Mouse (Mus musculus) neural tube, embryonic 12.5 days (tissue): ENCODE measurements around the gene Ccnf. TPM values are rescaled to one million over a fixed set of nuclear protein-coding genes. Genes with fewer than 3 reads are reported as not detected.

ENCODE experiments used
- ATAC-seq: fragments of 200-750 bp; cut with Nextera tagmentation; 2 replicates; pipeline ENCODE4 v1.8.0; 2017; ENCODE audit warnings: low read depth, mild to moderate bottlenecking, moderate TSS enrichment, moderate library complexity; ENCODE audit not compliant: low FRiP score
- H3K27ac ChIP-seq: fragments of 300-500 bp; sonication (generic); 2 replicates; pipeline ENCODE4 v1.5.1; 2016
- H3K27me3 ChIP-seq: fragments of 300-500 bp; sonication (generic); replicated peaks from 2 replicates; pipeline ENCODE4 v1.6.1; 2016; ENCODE audit warnings: mild to moderate bottlenecking
- H3K36me3 ChIP-seq: fragments of 300-500 bp; sonication (generic); 2 replicates; pipeline ENCODE4 v1.6.1; 2016; ENCODE audit warnings: mild to moderate bottlenecking
- H3K4me1 ChIP-seq: fragments of 300-500 bp; sonication (generic); 2 replicates; pipeline ENCODE4 v1.6.1; 2016
- H3K4me2 ChIP-seq: fragments of 300-500 bp; sonication (generic); replicated peaks from 2 replicates; pipeline ENCODE4 v1.6.1; 2016; ENCODE audit warnings: mild to moderate bottlenecking
- H3K4me3 ChIP-seq: fragments of 300-500 bp; sonication (generic); 2 replicates; pipeline ENCODE4 v1.5.1; 2016
- H3K9ac ChIP-seq: fragments of 300-500 bp; sonication (generic); 2 replicates; pipeline ENCODE4 v1.6.1; 2016; ENCODE audit warnings: mild to moderate bottlenecking
- H3K9me3 ChIP-seq: fragments of 300-500 bp; sonication (generic); 2 replicates; pipeline ENCODE4 v1.6.1; 2016; ENCODE audit warnings: mild to moderate bottlenecking
- WGBS: fragments of 180-500 bp; shearing (Covaris S2); methylation state at CpG from one replicate; pipeline ENCODE4 v1.1.7; 2016; 5-methylcytosine and 5-hydroxymethylcytosine counted together
- polyA plus RNA-seq: library from polyadenylated mRNA; unstranded; fragments of >200 nt; fragmentation: Nextera tagmentation; extraction: Ambion mirVana; gene quantifications from 2 replicates; pipeline ENCODE4 v1.2.1, GENCODE M21; 2016

Gene Ccnf
- polyA plus RNA-seq, 1 experiment from 2014 or later: 53.5 TPM

GRCm38 (mm10) chr17:24252329-24252728 is 1.0 kb upstream of the Ccnf start:
- 95% methylated on average over 2 of the region's 2 CpGs for WGBS
- no peak for ATAC-seq
- H3K4me3 ChIP-seq: no peak overlapping the region

GRCm38 (mm10) chr17:24250988-24251319 is 330 bp downstream of the Ccnf start:
- Histone ChIP-seq H3K9ac (peak overlapping the region; percentile 72), H3K4me2 (peak overlapping the region; percentile 73), H3K27me3 (no peaks in the 10 kb centered on the region), H3K36me3 (peaks cover 25% of the 10 kb centered on the region), H3K27ac (no peak overlapping the region), H3K9me3 (no peaks in the 10 kb centered on the region), H3K4me1 (peaks cover 12% of the 10 kb centered on the region), H3K4me3 (peak overlapping the region; percentile 61)
- no peak for ATAC-seq
- under 1% methylated on average over 32 of the region's 32 CpGs for WGBS

More at GRCm38 (mm10) chr17:24252329-24252728, 1.0 kb upstream of the Ccnf start:
- H3K9me3 ChIP-seq: no peaks in the 10 kb centered on the region
- no peaks in the 10 kb centered on the region for H3K27me3 ChIP-seq
- no peak overlapping the region; the same call in 1 of the 2 replicates for H3K4me2 ChIP-seq
- H3K27ac ChIP-seq: no peak overlapping the region
- no peak overlapping the region for H3K9ac ChIP-seq
- H3K36me3 ChIP-seq: peaks cover 15% of the 10 kb centered on the region
- peaks cover 12% of the 10 kb centered on the region for H3K4me1 ChIP-seq

- no peak overlapping the region for H3K4me2 ChIP-seq
- H3K9ac ChIP-seq: no peak overlapping the region
- H3K36me3 ChIP-seq: peaks cover 42% of the 10 kb centered on the region
- H3K9me3 ChIP-seq: no peaks in the 10 kb centered on the region
- no peaks in the 10 kb centered on the region for H3K27me3 ChIP-seq
- ATAC-seq: no peak
- H3K4me3 ChIP-seq: no peak overlapping the region
- WGBS: 94% methylated on average over 2 of the region's 2 CpGs
- H3K27ac ChIP-seq: no peak overlapping the region
- H3K4me1 ChIP-seq: peaks cover 12% of the 10 kb centered on the region
Measured at GRCm38 (mm10) chr17:24248641-24249040, 2.6 kb downstream of the Ccnf start.

- H3K4me3 ChIP-seq: no peak overlapping the region
- WGBS: 96% methylated on average over 8 of the region's 8 CpGs
Measured at GRCm38 (mm10) chr17:24244061-24244460, 7.2 kb downstream of the Ccnf start.

GRCm38 (mm10) chr17:24243311-24243969 is 7.8 kb downstream of the Ccnf start:
- H3K4me2 ChIP-seq: no peak overlapping the region
- no peak overlapping the region for H3K9ac ChIP-seq
- no peak for ATAC-seq
- peaks cover 88% of the 10 kb centered on the region for H3K36me3 ChIP-seq
- 88% methylated on average over 4 of the region's 4 CpGs for WGBS
- no peak overlapping the region for H3K4me3 ChIP-seq
- no peaks in the 10 kb centered on the region for H3K4me1 ChIP-seq
- H3K9me3 ChIP-seq: no peaks in the 10 kb centered on the region
- no peak overlapping the region for H3K27ac ChIP-seq
- no peaks in the 10 kb centered on the region for H3K27me3 ChIP-seq

More at GRCm38 (mm10) chr17:24244061-24244460, 7.2 kb downstream of the Ccnf start:
- no peaks in the 10 kb centered on the region for H3K27me3 ChIP-seq
- H3K9ac ChIP-seq: no peak overlapping the region
- H3K4me1 ChIP-seq: no peaks in the 10 kb centered on the region
- H3K4me2 ChIP-seq: no peak overlapping the region
- no peak overlapping the region for H3K27ac ChIP-seq
- ATAC-seq: no peak
- peaks cover 88% of the 10 kb centered on the region for H3K36me3 ChIP-seq
- no peaks in the 10 kb centered on the region for H3K9me3 ChIP-seq

- ATAC-seq: no peak
- no peak overlapping the region for H3K27ac ChIP-seq
- no peak overlapping the region for H3K4me2 ChIP-seq
- no peak overlapping the region for H3K9ac ChIP-seq
- no peak overlapping the region for H3K4me3 ChIP-seq
- no peaks in the 10 kb centered on the region for H3K9me3 ChIP-seq
- H3K36me3 ChIP-seq: peaks cover 95% of the 10 kb centered on the region
- no peaks in the 10 kb centered on the region for H3K4me1 ChIP-seq
- no peaks in the 10 kb centered on the region for H3K27me3 ChIP-seq
- WGBS: 94% methylated on average over 7 of the region's 7 CpGs
Measured at GRCm38 (mm10) chr17:24236921-24237320, 14.4 kb downstream of the Ccnf start.

GRCm38 (mm10) chr17:24236479-24236878 is 14.8 kb downstream of the Ccnf start:
- H3K27ac ChIP-seq: no peak overlapping the region
- 96% methylated on average over 1 of the region's 1 CpGs for WGBS
- no peak overlapping the region for H3K4me2 ChIP-seq
- peaks cover 95% of the 10 kb centered on the region for H3K36me3 ChIP-seq
- H3K9me3 ChIP-seq: no peaks in the 10 kb centered on the region
- no peaks in the 10 kb centered on the region for H3K4me1 ChIP-seq
- H3K27me3 ChIP-seq: no peaks in the 10 kb centered on the region
- H3K4me3 ChIP-seq: no peak overlapping the region
- no peak for ATAC-seq
- no peak overlapping the region for H3K9ac ChIP-seq

- no peak for ATAC-seq
- Histone ChIP-seq H3K4me3 (no peak overlapping the region), H3K4me1 (no peaks in the 10 kb centered on the region), H3K27ac (no peak overlapping the region), H3K36me3 (peaks cover 92% of the 10 kb centered on the region), H3K9ac (no peak overlapping the region), H3K27me3 (no peaks in the 10 kb centered on the region), H3K4me2 (no peak overlapping the region), H3K9me3 (no peaks in the 10 kb centered on the region)
- WGBS: 88% methylated on average over 7 of the region's 7 CpGs
Measured at GRCm38 (mm10) chr17:24227941-24228340, 23.3 kb downstream of the Ccnf start.

- WGBS: 93% methylated on average over 8 of the region's 8 CpGs
- Histone ChIP-seq H3K36me3 (peaks cover 83% of the 10 kb centered on the region), H3K27ac (no peak overlapping the region), H3K9me3 (no peaks in the 10 kb centered on the region), H3K4me3 (no peak overlapping the region), H3K4me2 (no peak overlapping the region), H3K4me1 (no peaks in the 10 kb centered on the region), H3K27me3 (no peaks in the 10 kb centered on the region), H3K9ac (no peak overlapping the region)
- ATAC-seq: no peak
Measured at GRCm38 (mm10) chr17:24226721-24227120, 24.6 kb downstream of the Ccnf start.

- Histone ChIP-seq H3K36me3 (peaks cover 74% of the 10 kb centered on the region), H3K4me3 (no peak overlapping the region), H3K27ac (no peak overlapping the region), H3K4me1 (no peaks in the 10 kb centered on the region), H3K4me2 (no peak overlapping the region), H3K9me3 (no peaks in the 10 kb centered on the region), H3K9ac (no peak overlapping the region), H3K27me3 (no peaks in the 10 kb centered on the region)
- whole genome bisulfite sequencing: 89% methylated on average over 5 of the region's 5 CpGs
- ATAC-seq: no peak
Measured at GRCm38 (mm10) chr17:24225851-24226250, 25.4 kb downstream of the Ccnf start.

GRCm38 (mm10) chr17:24224741-24225140 is 26.5 kb downstream of the Ccnf start:
- peaks cover 5% of the 10 kb centered on the region for H3K4me1 ChIP-seq
- no peak overlapping the region for H3K27ac ChIP-seq
- peaks cover 65% of the 10 kb centered on the region for H3K36me3 ChIP-seq
- H3K4me3 ChIP-seq: no peak overlapping the region
- ATAC-seq: no peak
- no peak overlapping the region for H3K9ac ChIP-seq
- no peak overlapping the region for H3K4me2 ChIP-seq
- no peaks in the 10 kb centered on the region for H3K9me3 ChIP-seq
- WGBS: 90% methylated on average over 10 of the region's 10 CpGs
- H3K27me3 ChIP-seq: no peaks in the 10 kb centered on the region

- Histone ChIP-seq H3K27me3 (no peaks in the 10 kb centered on the region), H3K4me3 (no peak overlapping the region), H3K27ac (no peak overlapping the region), H3K36me3 (peaks cover 58% of the 10 kb centered on the region), H3K4me2 (no peak overlapping the region), H3K9ac (no peak overlapping the region), H3K9me3 (no peaks in the 10 kb centered on the region), H3K4me1 (peaks cover 11% of the 10 kb centered on the region)
- 93% methylated on average over 5 of the region's 5 CpGs for WGBS
- ATAC-seq: no peak
Measured at GRCm38 (mm10) chr17:24223513-24223912, 27.8 kb downstream of the Ccnf start.

GRCm38 (mm10) chr17:24222653-24223052 is 28.6 kb downstream of the Ccnf start:
- no peaks in the 10 kb centered on the region for H3K9me3 ChIP-seq
- no peak overlapping the region for H3K4me3 ChIP-seq
- 81% methylated on average over 6 of the region's 6 CpGs for WGBS
- no peak for ATAC-seq
- peaks cover 57% of the 10 kb centered on the region for H3K36me3 ChIP-seq
- no peaks in the 10 kb centered on the region for H3K27me3 ChIP-seq
- H3K4me2 ChIP-seq: no peak overlapping the region
- H3K27ac ChIP-seq: no peak overlapping the region
- peaks cover 11% of the 10 kb centered on the region for H3K4me1 ChIP-seq
- H3K9ac ChIP-seq: no peak overlapping the region
